Mouse (Mus musculus) brain, embryonic 14.5 days (tissue): ENCODE data around the gene Gpsm3. TPM values are rescaled to one million over a fixed set of nuclear protein-coding genes. Genes with fewer than 3 reads are reported as not detected.
A peak's percentile ranks its signal among the peaks of the same experiment; 100 is the strongest.

ENCODE experiments used
- DNase-seq: peaks from one replicate; pipeline ENCODE4 v3.0.0-alpha.2; 2011; ENCODE audit warnings: low read depth
- CTCF ChIP-seq: fragments of 200-500 bp; IDR thresholded peaks from 2 replicates; pipeline ENCODE4 v1.5.1; 2012; ENCODE audit warnings: inconsistent platforms, mild to moderate bottlenecking, moderate library complexity, borderline replicate concordance; ENCODE audit not compliant: insufficient read depth, insufficient read length; ENCODE audit errors: extremely low read depth
- POLR2A ChIP-seq: fragments of 200-500 bp; IDR thresholded peaks from 2 replicates; pipeline ENCODE4 v1.6.1; 2012; ENCODE audit warnings: mild to moderate bottlenecking, inconsistent platforms, borderline replicate concordance; ENCODE audit not compliant: poor library complexity, insufficient read depth, insufficient read length, severe bottlenecking; ENCODE audit errors: extremely low read depth
- polyA plus RNA-seq: library from polyadenylated mRNA; depleted of rRNA; stranded (reverse); fragments of >200 nt; gene quantifications from 2 replicates; pipeline ENCODE4 v1.2.3, GENCODE M21; 2012

The Gpsm3 gene
- polyA plus RNA-seq, 1 experiment, result 3.0 TPM

GRCm38 (mm10) chr17:34585877-34586771, 3.5 kb upstream of the Gpsm3 start:
- peak; percentile 64 for DNase-seq
- TF ChIP-seq POLR2A (no peak), CTCF (no peak)

DNA sequence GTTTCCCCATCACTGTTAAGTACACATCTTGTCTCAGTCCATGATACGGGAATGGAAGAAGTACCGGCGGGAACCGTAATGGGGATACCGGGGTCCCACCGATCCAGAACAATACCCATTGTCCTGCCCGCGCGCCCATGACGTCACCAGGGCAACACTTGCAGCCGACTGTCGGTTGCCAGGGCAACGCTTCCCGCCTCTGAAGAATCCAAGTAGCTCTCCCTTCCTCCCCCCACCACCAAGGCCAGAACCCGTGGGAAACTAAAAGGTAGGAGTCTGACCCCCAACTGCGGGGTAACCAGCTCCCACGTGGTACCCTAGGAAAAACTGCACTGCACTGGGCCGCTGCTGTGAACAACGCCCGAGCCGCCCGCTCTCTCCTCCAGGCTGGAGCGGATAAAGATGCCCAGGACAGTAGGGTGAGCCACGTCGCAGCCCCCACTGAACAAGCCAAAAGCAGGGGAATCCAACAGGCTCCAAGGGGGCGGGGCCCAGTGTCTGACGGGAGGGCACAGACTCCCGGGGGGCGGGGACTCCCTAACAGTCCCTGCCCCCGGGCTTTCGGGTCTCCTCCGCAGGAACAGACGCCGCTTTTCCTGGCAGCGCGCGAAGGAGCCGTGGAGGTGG, 2.7 kb upstream of the Gpsm3 start:
- TF ChIP-seq POLR2A (no peak), CTCF (no peak)

GRCm38 (mm10) chr17:34587423-34587811, 2.2 kb upstream of the Gpsm3 start:
- TF ChIP-seq CTCF (no peak), POLR2A (peak; percentile 88)
- peak; percentile 98 for DNase-seq

More for the DNA sequence above, 2.7 kb upstream of the Gpsm3 start:
- peak; percentile 97 for DNase-seq

- no peak for DNase-seq
- TF ChIP-seq POLR2A (no peak), CTCF (no peak)
These were observed 1.8 kb upstream of the Gpsm3 start for GRCm38 (mm10) chr17:34587814-34588213.

DNA sequence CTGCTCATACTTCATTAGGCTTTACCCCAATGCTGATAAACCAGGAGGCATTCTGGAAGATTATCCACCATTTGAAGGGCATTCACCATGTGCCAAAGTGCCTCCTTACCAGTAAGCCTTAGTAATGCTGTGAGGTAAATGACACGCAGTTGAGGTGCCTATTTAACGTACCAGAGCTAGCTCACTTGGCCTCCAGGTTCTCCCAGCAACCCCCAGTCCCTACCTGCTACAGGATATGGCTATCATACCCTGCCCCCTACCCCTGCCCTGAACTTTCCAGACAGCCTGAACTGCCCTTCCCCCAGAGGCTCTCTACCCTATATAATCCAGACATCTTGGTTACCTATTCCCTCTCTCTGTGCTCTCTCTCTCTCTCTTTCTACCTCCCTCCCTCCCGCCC, 839 bp upstream of the Gpsm3 start:
- DNase-seq, result no peak
- no peak for TF ChIP-seq POLR2A
- TF ChIP-seq CTCF, result no peak

- no peak for TF ChIP-seq POLR2A
- no peak for TF ChIP-seq CTCF
- DNase-seq, result no peak
These were observed 400 bp upstream of the Gpsm3 start for GRCm38 (mm10) chr17:34589206-34589605.

DNA sequence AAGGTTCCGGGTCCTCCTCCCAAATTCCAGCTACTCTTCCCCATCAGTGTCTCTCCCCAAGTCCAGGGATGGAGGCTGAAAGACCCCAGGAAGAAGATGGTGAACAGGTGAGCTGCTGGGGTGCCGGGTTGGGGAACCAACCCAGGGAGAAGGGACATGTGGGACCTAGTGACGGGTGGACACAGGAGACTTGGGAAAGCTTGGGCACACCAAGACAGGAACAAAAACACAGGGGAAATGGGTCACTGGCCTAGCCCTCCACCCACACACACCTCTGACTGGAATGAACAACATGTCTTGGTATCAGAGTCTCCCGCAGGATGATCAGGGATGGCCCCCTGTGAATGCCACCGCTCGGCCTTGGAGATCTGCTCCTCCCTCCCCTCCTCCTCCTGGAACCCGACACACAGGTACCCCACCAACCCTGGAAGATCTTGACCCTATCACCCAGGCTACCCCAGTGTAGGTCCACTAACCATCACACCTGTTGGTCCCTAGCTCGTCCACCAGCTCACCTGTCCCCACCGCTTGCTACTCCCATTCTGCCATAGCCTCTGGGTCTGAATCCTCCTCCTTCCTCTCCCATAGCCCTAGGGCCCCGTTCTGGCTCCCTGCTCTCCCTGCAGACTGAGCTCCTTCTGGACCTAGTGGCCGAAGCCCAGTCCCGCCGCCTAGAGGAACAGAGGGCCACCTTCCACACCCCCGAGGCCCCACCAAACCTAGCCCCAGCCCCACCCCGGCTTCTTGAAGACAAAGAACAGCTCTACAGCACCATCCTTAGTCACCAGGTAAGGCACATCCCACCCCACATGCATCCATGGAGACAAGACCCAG, 765 bp downstream of the Gpsm3 start:
- no peak for TF ChIP-seq POLR2A
- no peak for TF ChIP-seq CTCF
- no peak for DNase-seq

- TF ChIP-seq POLR2A, result no peak
- no peak for TF ChIP-seq CTCF
- DNase-seq, result peak; percentile 88
These were observed 1.7 kb downstream of the Gpsm3 start, which contains the start of gene Pbx2 for GRCm38 (mm10) chr17:34591029-34591993. TSS of gene Pbx2 (plus strand) at chr17:34591266.

DNA sequence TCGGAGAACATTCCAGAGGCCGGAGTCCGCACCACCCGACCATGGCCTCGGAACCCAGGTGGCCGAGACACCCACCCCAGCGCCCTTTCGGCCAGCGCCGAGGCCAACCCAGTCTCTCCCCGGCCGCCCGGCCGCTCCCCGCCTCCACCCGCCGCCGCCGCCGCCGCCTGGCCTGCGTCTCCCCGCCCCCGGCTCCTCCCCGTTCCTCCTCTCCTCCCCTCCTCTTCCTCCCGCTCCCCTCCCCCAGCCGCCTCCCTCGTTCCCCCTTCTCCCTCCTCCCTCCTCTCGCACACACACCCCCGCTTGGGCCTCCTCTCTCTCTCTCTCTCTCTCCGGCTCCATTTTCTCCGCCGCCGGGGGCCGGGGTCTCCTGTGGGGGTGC, 2.4 kb downstream of the Gpsm3 start:
- peak; percentile 97 for DNase-seq
- TF ChIP-seq CTCF, result no peak
- peak; percentile 90 for TF ChIP-seq POLR2A

- no peak for TF ChIP-seq POLR2A
- no peak for TF ChIP-seq CTCF
- DNase-seq, result peak; percentile 62
These were observed 3.3 kb downstream of the Gpsm3 start for GRCm38 (mm10) chr17:34592581-34593549.

DNA sequence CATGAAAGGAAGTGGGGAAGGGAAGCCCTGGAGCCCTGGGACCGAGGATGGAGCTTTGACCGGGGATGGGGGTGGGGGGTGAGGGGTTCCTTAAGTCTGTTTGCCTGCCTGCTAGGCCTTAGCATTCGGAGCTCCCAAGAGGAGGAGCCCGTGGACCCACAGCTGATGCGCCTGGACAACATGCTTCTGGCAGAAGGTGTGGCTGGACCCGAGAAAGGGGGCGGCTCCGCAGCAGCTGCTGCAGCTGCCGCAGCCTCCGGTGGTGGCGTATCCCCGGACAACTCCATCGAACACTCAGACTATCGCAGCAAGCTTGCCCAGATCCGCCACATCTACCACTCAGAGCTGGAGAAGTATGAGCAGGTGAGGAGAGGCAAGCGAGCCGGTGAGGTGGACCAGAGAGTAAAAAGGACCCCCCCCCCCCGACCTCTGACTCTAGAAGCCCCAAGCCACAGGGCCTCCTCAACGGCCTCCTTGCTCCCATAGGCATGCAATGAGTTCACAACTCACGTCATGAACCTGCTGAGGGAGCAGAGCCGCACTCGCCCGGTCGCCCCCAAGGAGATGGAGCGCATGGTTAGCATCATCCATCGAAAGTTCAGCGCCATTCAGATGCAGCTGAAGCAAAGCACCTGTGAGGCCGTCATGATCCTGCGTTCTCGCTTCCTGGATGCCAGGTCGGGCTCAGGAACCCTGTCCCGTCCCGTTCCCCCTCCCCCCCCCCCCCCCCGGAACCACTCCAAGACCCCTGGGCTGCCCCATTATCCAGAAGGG, 4.3 kb downstream of the Gpsm3 start:
- DNase-seq, result peak; percentile 33

More for the DNA sequence above, 4.3 kb downstream of the Gpsm3 start:
- TF ChIP-seq CTCF (no peak), POLR2A (no peak)
